8 mouse cellular contexts compared by ENCODE assay signal in genomic region chr1:183296465-183296864, GRCm38 (mm10). TPM values are rescaled to one million over a fixed set of nuclear protein-coding genes. Genes with fewer than 3 reads are reported as not detected.
DNase-seq lines count a peak whose midpoint lies in the region; ATAC-seq and TF ChIP-seq lines count a peak whose summit lies in the region.

TSS of gene Aida (plus strand) at chr1:183296590.

- TF ChIP-seq CTCF in lung, embryonic 14.5 days (IDR thresholded peaks at IDR 0.05; ENCODE audit: low read depth): peak; percentile 12; the same call in 1 of the 2 replicates
- TF ChIP-seq CTCF in olfactory bulb, adult 2 months (IDR thresholded peaks at IDR 0.05; ENCODE audit: insufficient read depth, low read depth, low read length): no peak

- H3K4me3 ChIP-seq in heart, embryonic 16.5 days (ENCODE audit: low read length): peak within 1 kb of the TSS; percentile 57
- H3K4me3 ChIP-seq in lung, embryonic 14.5 days (ENCODE audit: low read depth, low read length): peak within 1 kb of the TSS; percentile 48
- H3K4me3 ChIP-seq in olfactory bulb, adult 2 months (ENCODE audit: insufficient read depth, low read depth, low read length): peak within 1 kb of the TSS; percentile 61

- peak; percentile 21 for ATAC-seq in CD4-positive, CD25-positive, alpha-beta regulatory T cell, adult 4 months
- ATAC-seq in activated CD4-positive, CD25-positive, alpha-beta regulatory T cell, adult 4 months: peak; percentile 17
- peak; percentile 55 for ATAC-seq in erythroblast, adult 5-6 weeks (replicated peaks; ENCODE audit: low FRiP score, poor library complexity, severe bottlenecking)
- peak; percentile 7; the same call in 1 of the 2 replicates for ATAC-seq in heart, embryonic 16.5 days (replicated peaks; ENCODE audit: extremely low read depth, insufficient read depth, low FRiP score)
- peak; percentile 8 for ATAC-seq in lung, embryonic 14.5 days (ENCODE audit: insufficient read depth)

- no peaks in the 10 kb centered on the region for H3K27me3 ChIP-seq in heart, embryonic 16.5 days (ENCODE audit: control insufficient read depth, insufficient read depth, low read length)
- H3K27me3 ChIP-seq in lung, embryonic 14.5 days (ENCODE audit: insufficient read depth, low read length): no peaks in the 10 kb centered on the region

- H3K27ac ChIP-seq in heart, embryonic 16.5 days (ENCODE audit: low read length): peak within 1 kb of the TSS; percentile 67
- H3K27ac ChIP-seq in lung, embryonic 14.5 days (ENCODE audit: low read depth): peak within 1 kb of the TSS; percentile 38; the same call in 1 of the 2 replicates
- peak within 1 kb of the TSS; percentile 81 for H3K27ac ChIP-seq in olfactory bulb, adult 2 months (ENCODE audit: insufficient read depth, low read depth, low read length)

- peak within 1 kb of the TSS; percentile 69 for H3K9ac ChIP-seq in heart, embryonic 16.5 days (ENCODE audit: low read length)
- peak within 1 kb of the TSS; percentile 46 for H3K9ac ChIP-seq in lung, embryonic 14.5 days

- no peak for TF ChIP-seq POLR2A in olfactory bulb, adult 2 months (IDR thresholded peaks at IDR 0.05; ENCODE audit: insufficient read depth, low read depth, low read length)

- peaks cover 6% of the 10 kb centered on the region; the same call in 1 of the 2 replicates for H3K36me3 ChIP-seq in heart, embryonic 16.5 days (ENCODE audit: control insufficient read depth, insufficient read depth)
- H3K36me3 ChIP-seq in lung, embryonic 14.5 days (ENCODE audit: insufficient read depth): peaks cover 20% of the 10 kb centered on the region

- H3K4me1 ChIP-seq in heart, embryonic 16.5 days (ENCODE audit: control insufficient read depth, insufficient read depth, low read length): no peaks in the 10 kb centered on the region
- H3K4me1 ChIP-seq in lung, embryonic 14.5 days (ENCODE audit: insufficient read depth): no peaks in the 10 kb centered on the region
- H3K4me1 ChIP-seq in olfactory bulb, adult 2 months (ENCODE audit: control insufficient read depth, insufficient read depth, low read length): peaks cover 4% of the 10 kb centered on the region; the same call in 1 of the 2 replicates

- WGBS in heart, embryonic 16.5 days: under 1% methylated on average over 26 of the region's 26 CpGs
- WGBS in lung, embryonic 14.5 days: 0% methylated on average over 26 of the region's 26 CpGs
- WGBS in olfactory bulb, adult 2 months: 0% methylated on average over 26 of the region's 26 CpGs

- DNase-seq in layer of hippocampus, postnatal 10 days (ENCODE audit: low spot score in 2 of 2): no peak
- peak; percentile 53 for DNase-seq in lung, embryonic 14.5 days
- no peak for DNase-seq in retina, postnatal 1 day

- peak within 1 kb of the TSS; percentile 63 for H3K4me2 ChIP-seq in heart, embryonic 16.5 days (ENCODE audit: low read depth, low read length)
- H3K4me2 ChIP-seq in lung, embryonic 14.5 days: peak within 1 kb of the TSS; percentile 59

- no peaks in the 10 kb centered on the region for H3K9me3 ChIP-seq in heart, embryonic 16.5 days (replicated peaks; ENCODE audit: control insufficient read depth, low read length)
- no peaks in the 10 kb centered on the region for H3K9me3 ChIP-seq in lung, embryonic 14.5 days (ENCODE audit: low read depth, low read length)

RNA-seq across cellular contexts. Expression of gene Aida, which starts in this region (rescaled TPM):
- 10 to 100 TPM; 11.0 to 14.0 TPM for polyA plus RNA-seq in CD4-positive, CD25-positive, alpha-beta regulatory T cell, adult 4 months (2017; shearing (Covaris generic))
- polyA plus RNA-seq in activated CD4-positive, CD25-positive, alpha-beta regulatory T cell, adult 4 months (2017; shearing (Covaris generic)): 10 to 100 TPM; 13.4 to 17.2 TPM
- total RNA-seq in erythroblast, adult 5-6 weeks (2015; ENCODE audit: low replicate concordance): 17.6 and 21.5 TPM in 2 replicates
- 40.0 and 41.5 TPM in 2 replicates for total RNA-seq in erythroblast, adult 5-6 weeks (2017; ENCODE audit: low replicate concordance)
- polyA plus RNA-seq in heart, embryonic 16.5 days (2015; fragmentation: Nextera tagmentation; extraction: Ambion mirVana): 25.0 and 31.2 TPM in 2 replicates
- total RNA-seq in layer of hippocampus, postnatal 10 days (2021): 10 to 100 TPM; 58.6 to 61.3 TPM
- 25.2 and 27.6 TPM in 2 replicates for polyA plus RNA-seq in lung, embryonic 14.5 days (2014; fragmentation: Nextera tagmentation; extraction: Ambion mirVana)
- polyA plus RNA-seq in olfactory bulb, adult 2 months (2012; ENCODE audit: insufficient read depth, insufficient read length, low replicate concordance, missing spikeins): not detected in 2 replicates
